Mouse (Mus musculus) layer of hippocampus, adult 9-11 months (tissue): ENCODE results near the gene Meiob.
A peak's percentile ranks its signal among the peaks of the same experiment; 100 is the strongest.

ENCODE experiments used
- DNase-seq: peaks from one replicate; pipeline ENCODE4 v3.0.0; 2022

Meiob gene

DNA sequence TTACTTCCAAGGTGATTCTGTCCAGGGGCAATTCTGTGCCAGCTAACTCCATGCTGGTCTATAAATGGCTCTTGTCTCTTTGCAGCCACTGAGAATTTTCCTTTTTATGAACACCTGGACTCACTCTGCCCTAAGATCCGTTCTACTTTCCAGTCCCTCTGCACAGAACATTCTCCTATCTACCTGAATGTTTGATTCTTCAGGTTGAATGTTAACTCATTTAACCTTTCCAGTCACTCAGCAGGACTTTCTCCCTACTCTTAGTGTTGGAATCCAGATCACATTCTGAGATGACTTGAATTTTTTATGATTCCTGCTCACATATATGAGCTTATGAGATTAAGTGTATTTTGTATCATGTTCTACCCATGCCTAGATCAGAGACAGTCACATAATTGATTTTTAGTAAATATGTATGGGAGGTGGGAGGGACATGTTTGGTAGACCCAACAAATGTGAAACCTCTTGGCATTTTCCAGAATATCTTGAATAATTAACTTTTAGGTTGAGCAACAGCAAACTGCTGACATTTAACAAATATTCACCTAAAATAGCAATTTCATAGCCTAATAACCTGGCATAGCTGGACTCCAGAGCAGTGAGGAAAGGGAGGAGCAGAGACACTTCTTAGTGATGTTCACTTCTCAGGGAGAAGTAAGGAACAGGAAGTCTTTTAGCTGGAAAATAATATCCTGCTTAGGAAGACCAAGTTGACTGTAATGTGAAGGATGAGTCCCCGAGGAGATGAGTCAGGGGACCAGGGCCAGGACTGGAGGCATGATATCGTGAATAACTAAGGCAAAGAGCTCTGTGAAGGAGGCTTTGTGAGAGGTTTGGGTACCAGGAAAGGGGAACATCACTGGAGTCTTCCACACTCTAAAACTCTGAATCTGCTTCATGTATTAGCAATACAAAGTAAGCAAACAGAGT, 17.5 kb downstream of the Meiob start:
- no peak for DNase-seq

DNA sequence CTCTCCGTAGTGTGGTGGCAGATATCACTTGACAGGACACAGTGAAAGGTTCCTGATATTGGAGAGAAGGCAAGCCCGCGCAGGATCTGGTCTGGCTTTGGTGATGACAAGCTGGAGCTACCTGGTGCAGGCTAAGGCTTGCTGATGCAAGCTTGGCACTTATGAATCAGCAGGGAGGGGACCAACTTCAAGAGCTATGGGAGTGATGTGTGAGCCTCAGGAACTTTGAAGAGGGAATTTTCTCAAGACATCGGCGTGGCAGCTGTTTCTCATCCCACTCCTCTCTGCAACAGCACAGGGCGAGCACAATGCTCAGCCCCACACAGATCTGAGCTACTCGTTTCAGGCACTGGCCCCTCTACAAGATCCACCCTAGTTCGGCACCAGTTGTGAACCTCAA, 35.8 kb downstream of the Meiob start, which contains the start of gene Hagh:
Gene Hagh, plus strand, starts transcription at position 302 of the 400 bp plus-strand sequence.
- DNase-seq, result no peak

DNA sequence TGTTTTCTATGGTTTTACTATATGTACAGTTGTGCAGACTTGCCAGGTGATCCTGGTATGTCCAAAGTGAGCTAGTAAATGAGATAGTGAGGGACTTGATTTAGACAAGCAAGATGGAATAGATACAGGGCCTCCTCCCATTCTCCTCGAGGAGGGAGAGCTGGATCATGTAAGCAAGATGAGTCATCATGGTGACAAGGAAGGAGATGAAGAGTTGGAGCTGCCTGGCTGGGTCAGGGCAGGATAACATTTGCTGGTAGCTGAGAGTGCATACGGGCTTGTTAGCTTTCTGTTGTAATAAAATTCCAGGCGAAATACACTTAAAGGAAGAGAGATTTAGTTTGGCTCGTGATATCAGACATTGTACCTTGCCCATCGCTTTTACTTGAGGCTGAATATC, 36.3 kb downstream of the Meiob start:
- no peak for DNase-seq

DNA sequence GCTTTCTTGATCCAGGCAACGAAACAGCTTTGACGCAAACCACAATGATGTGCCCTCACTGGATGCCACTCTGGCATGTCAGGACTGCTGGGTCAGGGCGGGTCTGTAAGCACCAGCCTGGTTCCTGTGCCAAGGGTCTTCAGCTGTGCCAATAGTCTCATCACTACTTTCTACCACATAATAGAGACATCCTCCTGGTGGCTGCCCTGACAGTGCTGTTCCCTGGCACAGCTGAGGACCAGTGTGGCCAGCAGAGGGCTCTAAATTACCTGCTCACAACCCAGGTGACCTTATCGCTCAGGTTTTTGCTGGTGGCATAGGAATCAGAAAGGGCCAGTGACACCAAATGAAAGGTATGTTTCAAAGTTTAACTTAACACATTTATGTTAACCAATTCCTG, 37.0 kb downstream of the Meiob start:
- DNase-seq, result no peak

DNA sequence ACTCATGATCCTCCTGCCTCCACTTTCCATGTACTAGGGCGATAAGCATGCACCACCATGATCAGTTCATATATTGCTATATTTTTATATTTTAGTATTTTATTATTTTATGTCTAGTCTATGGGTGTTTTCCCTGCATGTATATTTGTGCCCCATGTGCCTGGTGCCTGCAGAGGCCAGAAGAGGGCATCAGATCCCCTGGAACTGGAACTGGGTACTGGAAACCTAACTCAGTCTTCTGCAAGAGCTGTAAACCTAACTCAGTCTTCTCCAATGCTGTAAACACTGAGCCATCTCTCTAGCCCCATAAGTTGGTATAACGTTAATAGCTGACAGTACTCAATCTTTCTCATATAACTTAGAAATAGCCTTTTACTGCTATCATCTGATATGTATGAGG, 38.5 kb downstream of the Meiob start:
- DNase-seq, result no peak

DNA sequence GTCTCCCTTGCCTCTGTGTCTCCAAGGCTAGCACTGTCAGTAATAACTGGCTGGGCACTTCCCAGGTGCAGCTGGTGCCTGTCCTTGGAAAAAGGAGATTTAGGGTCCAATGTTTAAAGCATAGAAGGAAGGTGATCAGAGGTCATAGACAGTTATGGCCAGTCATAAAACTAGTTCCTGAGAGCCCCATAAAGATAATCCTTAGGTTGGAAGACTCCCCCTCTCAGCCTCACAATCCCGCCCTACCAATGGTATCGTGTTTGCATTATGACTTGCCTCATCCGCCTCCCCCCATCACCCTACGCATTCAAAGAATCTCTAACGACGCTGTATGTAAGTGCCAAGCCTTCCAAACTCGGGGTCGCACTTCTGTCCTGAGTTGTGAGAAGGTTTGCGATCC, 40.4 kb downstream of the Meiob start:
- DNase-seq, result no peak

DNA sequence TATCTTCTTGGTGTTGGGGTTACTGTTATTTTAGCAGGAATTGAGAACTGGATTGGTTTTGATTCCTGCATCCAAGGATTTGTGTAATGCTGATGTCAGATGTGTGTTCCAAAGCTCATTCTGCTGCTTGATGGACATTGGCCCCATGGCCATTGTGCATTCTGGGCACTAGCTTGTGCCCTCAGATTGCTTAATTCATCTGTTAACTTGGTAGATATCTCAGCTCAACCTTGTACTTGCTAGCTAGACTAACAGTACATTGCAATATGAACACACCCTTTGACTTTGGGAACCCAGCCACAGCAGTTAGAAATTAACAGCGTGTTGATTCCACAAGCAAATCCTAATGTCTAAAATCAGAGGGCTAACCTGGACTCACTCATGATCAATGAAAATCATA, 43.3 kb downstream of the Meiob start:
- no peak for DNase-seq

DNA sequence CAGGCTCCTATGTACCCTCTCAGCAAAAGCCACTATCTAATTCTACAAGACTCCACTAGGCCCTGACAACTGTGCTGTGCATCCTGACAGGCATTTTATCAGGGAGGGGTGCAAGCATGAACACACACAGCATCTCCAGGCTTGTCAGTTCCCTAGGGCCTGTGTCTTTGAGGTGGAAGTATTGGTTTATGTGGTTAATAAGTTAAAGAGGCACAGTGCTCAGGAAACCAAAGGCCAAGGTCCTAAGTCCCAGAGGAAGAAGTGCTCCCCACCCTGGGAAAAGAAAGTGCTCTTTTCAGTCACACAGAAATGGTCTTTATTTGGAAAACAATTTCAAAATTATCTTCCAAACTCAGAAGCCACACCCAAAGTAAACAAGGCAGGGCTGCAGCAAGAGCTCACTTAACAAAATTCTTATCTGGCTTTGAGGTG, 44.5 kb downstream of the Meiob start:
- no peak for DNase-seq

DNA sequence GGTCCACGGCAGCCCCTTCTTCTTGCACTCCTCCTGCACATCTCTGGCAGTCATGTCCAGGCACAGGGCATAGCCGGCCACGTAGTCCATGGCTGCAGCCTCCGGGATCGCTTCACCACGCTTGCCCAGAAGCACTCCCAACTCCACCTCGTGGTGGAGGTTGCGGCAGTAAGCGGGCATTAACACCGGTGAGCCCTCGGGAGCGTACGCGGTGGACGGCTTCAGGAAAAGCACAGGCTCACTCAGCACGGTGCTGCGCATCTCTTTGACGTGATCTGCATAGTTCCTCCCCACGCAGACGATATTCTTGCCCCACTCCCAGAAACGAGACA, 45.6 kb downstream of the Meiob start:
- no peak for DNase-seq

DNA sequence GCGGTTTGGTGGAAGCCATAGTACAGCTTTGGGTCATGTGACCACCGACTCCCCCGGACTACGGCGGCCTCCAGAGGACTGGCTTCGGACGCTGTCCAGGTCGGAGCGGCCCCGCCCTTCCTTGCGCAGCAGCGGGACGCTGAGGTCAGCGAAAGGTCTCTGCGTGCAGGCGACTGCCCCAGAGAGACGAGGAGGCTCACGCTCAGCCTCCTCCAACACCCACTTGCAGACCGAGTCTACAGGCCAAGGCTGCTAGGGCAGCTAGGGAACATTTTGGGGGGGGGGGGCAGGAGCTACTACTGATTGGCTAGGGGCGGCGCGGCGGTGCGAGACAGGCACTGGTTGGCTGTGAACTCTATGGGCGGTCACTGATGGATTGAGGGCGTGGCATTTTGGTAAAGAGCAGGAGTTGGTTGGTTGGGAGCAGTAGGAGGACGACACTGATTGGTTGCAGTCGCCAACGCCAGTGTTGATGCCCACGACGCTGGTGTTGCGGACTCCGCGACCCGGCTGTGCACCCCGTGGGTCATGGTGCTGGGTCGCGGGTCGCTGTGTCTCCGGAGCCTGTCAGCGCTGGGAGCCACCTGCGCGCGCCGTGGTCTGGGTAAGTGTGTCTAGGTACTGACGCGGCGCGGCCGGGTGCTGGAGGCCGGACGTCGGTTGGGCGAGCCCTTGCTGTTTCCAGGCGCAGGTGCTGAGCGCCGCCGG, 46.1 kb downstream of the Meiob start, which contains the start of gene Fahd1:
Gene Fahd1, minus strand, starts transcription at position 300 of the 708 bp plus-strand sequence.
- peak; percentile 99 for DNase-seq

DNA sequence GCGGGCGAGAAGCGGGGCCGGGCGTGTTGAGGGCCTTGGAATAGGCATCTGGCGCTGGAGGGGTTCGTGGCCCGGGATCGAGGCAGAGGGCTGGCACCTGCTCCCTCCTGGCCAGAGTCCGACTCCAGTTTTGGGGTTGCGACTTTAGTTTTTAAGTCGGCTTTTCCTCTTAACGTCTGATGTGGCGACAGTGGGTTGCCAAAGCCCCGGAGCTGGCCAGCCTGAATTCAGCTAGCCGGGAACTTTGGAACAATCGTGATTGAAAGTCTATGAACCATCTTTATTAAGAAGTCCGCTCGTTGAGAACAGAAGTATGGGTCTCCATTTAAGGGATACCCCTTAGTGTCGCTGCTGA, 46.7 kb downstream of the Meiob start:
- DNase-seq, result no peak

DNA sequence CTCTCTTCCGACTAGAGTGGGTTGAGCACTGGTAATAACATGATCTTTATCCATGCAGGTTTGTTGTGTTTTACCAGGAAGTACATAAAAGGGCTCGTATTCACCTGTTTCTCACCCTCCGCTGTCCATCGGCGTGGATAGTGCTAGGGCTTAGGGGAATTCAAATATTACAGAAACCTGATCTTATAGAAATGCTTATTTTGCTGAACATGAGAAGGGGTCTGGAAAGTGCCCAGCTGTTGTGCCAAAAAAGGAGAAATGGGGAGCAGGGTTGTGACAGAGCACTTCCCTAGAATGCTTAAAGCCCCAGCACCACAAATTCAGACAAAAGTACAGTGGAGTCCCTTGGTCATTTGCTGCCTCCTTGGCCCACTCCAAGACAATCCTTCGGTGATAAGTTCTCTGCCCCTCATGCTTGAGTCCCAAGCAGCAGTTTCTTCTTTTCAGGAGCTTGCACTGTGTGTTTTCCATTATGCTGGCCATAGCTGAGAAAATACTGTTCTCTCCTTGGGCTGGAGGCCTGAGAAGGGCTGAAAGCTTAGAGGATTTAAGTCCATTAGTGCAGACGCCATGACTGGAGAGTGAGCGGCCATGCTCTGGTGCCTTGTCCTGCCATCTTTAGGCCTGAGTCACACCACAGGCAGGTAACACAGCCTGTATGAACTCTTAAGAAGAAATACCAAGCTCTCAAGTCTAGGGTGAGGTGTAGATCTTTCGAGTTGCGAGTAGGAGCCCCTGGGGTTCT, 47.5 kb downstream of the Meiob start:
- no peak for DNase-seq

DNA sequence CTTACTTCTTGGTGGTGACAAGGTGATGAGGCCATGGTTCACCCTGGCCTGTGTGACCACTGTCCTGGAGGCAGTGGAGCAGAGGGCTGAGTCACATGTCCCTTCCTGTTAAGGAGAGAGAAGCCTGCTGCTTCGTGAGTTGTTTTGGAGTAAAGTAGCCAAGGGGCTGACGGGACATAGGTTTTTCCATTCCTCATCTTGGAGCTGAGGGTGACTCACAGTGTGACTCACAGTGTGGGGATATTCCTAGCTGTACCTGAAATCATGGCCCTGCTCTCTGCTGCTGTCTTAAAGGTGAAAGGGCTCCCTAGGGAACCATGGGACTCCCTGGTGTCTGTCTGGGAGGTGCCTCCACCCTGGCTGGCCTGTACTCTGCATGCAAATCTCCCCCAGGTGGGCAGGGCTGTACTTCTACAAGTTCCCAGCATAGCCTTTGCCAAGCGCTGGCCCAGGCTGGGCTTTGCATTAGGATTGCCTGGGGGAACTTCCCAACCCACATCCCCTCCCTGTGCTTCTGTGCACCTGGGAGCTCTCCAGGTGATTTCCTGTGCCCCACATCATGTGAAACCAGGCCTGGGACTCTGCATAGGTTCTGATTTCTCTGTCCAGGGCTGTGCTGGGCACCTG, 51.9 kb downstream of the Meiob start:
- DNase-seq, result no peak

DNA sequence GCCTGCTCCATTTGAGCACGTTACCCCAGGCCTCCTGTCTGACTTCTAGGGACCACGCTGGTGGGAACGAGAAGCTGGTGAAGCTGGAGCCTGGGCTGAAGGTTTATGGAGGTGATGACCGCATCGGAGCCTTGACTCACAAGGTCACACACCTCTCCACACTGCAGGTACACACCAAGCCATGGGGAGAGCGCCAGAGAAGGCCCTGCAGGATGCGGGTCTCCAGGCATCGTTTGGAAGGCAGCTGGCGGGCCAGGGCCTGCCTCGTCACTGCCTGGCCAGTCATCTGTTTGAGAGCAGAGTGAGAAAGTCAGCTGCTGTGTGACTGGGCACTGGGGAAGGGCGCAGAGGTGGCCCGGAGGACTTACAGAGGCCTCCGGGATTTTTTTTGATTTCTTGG, 52.5 kb downstream of the Meiob start:
- no peak for DNase-seq

DNA sequence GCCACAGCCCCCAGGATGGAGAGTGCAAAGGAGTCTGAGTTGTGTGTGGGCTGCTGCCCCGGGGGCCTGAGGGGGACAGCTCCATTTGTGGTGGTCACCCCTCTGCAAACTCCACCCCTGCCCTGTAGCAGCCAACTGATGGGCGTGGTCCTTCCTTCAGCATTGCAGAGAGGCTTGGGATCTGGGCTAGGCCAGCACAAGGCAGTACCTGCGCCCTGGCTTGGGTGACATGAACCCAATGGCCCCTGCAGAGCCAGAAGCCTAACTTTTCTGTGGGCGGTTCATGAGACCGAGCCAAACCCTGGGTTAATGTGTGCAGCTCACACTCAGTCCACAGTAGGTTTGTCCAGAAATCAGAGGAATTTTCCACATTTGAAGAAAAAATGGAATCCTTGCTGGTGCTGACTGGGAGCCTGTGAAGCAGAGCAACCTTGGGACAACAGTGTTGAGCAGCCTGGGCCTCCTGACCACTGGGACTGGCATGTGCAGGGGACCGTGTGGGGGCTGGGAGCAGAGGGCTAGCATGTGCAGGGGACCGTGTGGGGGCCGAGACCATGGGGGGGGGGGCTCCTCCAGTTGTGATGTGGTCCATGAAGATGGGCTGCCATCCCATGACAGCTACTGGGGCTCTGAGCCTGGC, 53.9 kb downstream of the Meiob start:
- DNase-seq, result no peak

DNA sequence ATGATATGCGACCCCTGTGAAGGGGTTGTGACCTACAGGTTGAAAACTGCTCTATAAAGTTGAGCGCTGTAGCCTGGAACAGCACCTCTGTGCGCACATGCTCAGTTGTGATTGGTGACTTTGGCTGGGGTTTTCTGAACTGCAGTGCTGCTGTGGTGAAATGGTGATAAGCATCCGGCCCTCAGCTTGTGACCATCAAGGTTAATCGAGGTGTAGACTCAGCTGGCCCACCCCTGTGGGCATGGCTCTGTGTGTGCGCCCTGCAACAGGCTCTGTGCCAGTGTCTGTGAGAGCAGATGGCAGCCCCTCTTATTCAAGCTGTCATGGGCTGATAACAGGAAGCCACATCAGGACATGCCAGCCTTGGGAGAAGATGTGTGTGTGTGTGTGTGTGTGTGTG, 54.9 kb downstream of the Meiob start:
- peak; percentile 52 for DNase-seq

DNA sequence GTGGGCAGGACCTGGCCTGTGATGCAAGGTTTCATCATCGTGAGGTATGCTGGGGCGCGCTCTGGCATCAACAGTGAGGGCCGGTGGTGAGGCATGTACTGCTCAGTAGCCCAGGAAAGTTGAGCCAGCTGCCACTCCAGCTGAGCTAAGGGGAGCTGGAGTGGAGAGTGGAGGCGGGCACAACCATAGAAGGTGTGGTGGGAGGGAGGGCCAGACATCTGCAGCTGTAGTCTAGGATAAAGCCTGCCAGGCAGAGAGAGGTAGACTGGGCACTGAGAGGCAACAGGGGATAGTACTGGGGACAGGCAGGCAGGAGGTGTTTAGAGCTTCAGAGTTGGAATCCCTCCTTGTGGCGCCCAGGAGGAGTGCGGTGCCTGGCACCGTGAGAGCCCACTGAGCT, 56.0 kb downstream of the Meiob start:
- DNase-seq, result no peak

DNA sequence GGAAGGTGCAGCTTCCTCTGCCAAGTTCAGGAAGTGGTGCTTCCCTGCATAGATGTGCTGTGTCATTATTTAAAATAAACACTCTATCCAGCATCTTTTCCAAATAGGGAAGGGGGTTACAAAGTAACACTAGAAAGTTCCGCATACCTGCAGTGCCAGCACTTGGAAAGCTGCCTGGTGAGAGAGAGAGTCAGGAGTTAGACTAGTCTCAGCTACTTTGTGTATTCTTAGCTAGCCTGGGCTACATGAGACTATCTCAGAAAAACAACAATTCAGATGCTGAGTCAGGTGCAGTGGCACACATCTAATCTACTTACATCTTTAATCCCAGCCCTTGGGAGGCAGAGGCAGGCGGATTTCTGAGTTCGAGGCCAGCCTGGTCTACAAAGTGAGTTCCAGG, 57.7 kb downstream of the Meiob start:
- no peak for DNase-seq

DNA sequence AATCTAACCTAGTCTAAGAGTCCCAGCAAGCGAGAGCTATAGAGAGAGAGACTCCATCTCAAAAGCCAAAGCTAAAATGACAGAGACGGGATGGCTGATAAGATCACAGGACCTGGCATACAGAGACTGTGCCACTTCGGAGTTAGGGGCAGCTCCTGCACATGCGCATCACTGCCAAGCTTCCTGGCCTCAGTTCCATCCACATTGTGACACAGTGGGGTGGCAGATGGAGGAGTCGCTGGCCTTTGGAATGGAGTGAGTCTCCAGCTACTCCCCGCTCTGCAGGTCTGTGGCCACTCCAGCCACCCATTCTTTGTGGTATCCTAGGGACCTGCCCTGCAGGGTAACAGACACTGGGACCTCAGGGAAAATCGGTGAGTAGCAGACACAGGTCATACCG, 61.7 kb downstream of the Meiob start, which contains the start of gene Igfals:
Gene Igfals, plus strand, starts transcription at position 222 of the 400 bp plus-strand sequence.
- no peak for DNase-seq

DNA sequence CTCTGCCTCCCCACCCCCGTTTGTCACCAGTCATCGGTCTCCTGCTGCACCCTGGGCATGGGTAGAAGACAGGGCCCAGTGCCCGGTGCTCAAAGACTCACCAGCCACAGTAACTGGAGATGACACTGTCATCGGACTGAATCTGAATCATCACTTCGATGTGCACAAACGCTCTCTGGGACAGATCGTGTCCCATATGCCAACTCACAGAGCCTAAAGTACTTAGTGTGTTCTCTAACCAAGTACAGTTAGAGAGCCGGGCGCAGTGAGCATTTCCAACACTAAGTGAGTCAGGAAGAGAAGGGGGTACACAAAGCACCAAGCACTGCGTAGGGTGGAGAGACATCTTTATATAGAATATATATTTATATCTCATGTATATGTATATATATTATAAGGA, 63.8 kb downstream of the Meiob start:
- DNase-seq, result peak; percentile 61

DNA sequence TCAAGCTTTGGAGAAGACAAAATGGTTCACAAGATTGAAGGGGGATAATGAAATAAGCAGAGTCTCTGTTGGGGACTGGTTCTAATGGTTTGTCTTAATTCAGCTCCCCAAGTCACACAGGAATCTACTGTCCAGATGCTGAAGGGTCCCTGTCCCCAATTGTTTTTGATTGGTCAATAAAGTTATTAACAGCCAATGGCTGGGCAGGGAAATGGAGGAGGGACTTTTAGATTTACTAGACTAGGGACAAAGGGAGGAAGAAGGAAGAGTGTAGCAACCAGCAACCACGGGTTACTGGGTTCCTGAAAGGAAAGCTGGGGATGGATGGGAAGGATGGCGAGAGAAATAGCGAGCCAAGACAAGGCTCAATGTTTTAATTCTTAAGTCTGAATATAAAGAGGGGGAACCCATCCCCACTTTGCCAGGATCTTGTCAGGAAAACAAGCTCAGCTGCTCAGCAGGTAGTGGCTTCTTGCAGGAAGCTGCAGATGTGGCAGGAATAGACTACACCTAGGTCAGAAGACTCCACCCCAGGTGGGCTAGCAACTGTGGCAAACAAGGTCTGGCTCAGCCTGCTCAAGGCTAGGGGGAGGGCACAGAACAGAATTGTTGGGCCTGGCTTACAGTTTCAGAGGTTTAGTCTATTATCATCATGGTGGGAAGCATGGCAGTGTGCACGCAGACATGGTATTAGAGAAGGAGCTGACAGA, 69.8 kb downstream of the Meiob start:
- DNase-seq, result no peak

DNA sequence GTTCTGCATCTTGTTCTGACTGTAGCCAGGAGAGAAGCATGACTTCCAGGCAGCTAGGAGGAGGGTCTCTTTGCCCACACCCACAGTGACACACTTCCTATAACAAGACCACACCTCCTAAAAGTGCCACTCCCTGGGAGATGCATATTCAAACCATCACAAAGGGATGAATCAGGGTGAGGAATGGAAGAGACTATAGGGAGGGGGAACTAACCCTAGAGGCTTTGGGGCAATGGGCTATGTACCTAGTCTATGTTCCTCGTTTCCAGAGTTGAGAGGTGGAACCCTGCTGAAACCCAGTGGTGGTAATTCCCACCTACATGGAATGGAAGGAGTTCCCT, 70.3 kb downstream of the Meiob start:
- DNase-seq, result no peak
